Comparison of ENCODE assay signal across 12 mouse cellular contexts in the genomic region with DNA sequence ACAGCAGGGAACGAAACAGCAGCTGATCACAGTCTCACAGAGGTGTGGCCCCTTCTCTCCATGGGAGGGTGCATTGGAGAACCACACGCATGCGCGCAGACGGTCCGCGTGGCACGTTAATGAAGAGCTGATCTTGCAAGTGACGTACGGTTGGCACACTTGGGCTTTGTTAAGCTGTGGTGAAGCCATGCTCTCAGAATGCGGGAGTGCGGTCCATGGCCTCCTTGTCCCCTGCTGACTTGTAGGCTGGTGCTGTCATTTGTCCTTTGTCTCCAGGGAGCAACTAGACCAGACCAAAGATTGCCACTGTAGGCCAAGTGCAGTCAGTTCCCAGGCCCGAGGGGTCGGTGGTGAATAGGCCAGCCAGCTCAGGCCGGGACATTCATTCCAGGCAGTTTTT. TPM values are rescaled to one million over a fixed set of nuclear protein-coding genes. Genes with fewer than 3 reads are reported as not detected.
DNase-seq lines count a peak whose midpoint lies in the region; ATAC-seq and TF ChIP-seq lines count a peak whose summit lies in the region.
"Had no signal": no experiment of that assay in that cellular context is flagged by ENCODE, and none has a peak within 500 bp of the region (broad histone marks: within the 10 kb centered on the region; RNA-seq: fewer than 3 reads in every experiment).

No protein-coding gene starts in this region.

- H3K27ac ChIP-seq in kidney, embryonic 14.5 days (ENCODE audit: low read depth, low read length), result no peak overlapping the region
- no peak overlapping the region for H3K27ac ChIP-seq in hindbrain, postnatal 0 days

- no peaks in the 10 kb centered on the region for H3K4me1 ChIP-seq in kidney, embryonic 14.5 days (ENCODE audit: control insufficient read depth, insufficient read depth, low read length)
- H3K4me1 ChIP-seq in G1E (ENCODE audit: insufficient read depth, low read depth, low read length), result peaks cover 79% of the 10 kb centered on the region
- H3K4me1 ChIP-seq in hindbrain, postnatal 0 days (ENCODE audit: insufficient read depth, low read length), result no peaks in the 10 kb centered on the region

- no peak overlapping the region for H3K4me2 ChIP-seq in kidney, embryonic 14.5 days (replicated peaks; ENCODE audit: low read depth, low read length)
- H3K4me2 ChIP-seq in hindbrain, postnatal 0 days (ENCODE audit: low read depth, low read length), result no peak overlapping the region

- no peak overlapping the region for H3K4me3 ChIP-seq in kidney, embryonic 14.5 days (ENCODE audit: low read length)
- peak overlapping the region; percentile 24; the same call in 1 of the 2 replicates for H3K4me3 ChIP-seq in G1E (ENCODE audit: low read depth, low read length)
- no peak overlapping the region for H3K4me3 ChIP-seq in hindbrain, postnatal 0 days (ENCODE audit: low read length)

- H3K27me3 ChIP-seq in kidney, embryonic 14.5 days (ENCODE audit: control insufficient read depth, insufficient read depth, low read length), result no peaks in the 10 kb centered on the region
- no peaks in the 10 kb centered on the region for H3K27me3 ChIP-seq in G1E (ENCODE audit: insufficient read depth, low read length)
- H3K27me3 ChIP-seq in hindbrain, postnatal 0 days (ENCODE audit: insufficient read depth, low read length), result no peaks in the 10 kb centered on the region

- TF ChIP-seq CTCF in G1E (IDR thresholded peaks at IDR 0.05; ENCODE audit: low read depth, low read length), result no peak
- TF ChIP-seq CTCF in hindbrain, postnatal 0 days (IDR thresholded peaks at IDR 0.05; ENCODE audit: low read depth), result no peak

- WGBS in kidney, embryonic 14.5 days, result 90% methylated on average over 15 of the region's 15 CpGs
- 44% methylated on average over 15 of the region's 15 CpGs for WGBS in hindbrain, postnatal 0 days

- intact Hi-C loops in heart, postnatal 36 days (cut with DNase I), result no loop called here

- H3K9me3 ChIP-seq in kidney, embryonic 14.5 days (ENCODE audit: control insufficient read depth, low read length), result no peaks in the 10 kb centered on the region
- H3K9me3 ChIP-seq in G1E (replicated peaks), result peaks cover 2% of the 10 kb centered on the region; the same call in 1 of the 2 replicates
- H3K9me3 ChIP-seq in hindbrain, postnatal 0 days (ENCODE audit: low read length), result no peaks in the 10 kb centered on the region

- DNase-seq in kidney, postnatal 14 days, result peak; percentile 30
- no peak for DNase-seq in G1E (ENCODE audit: low spot score)
- DNase-seq in cerebellum, adult 11 months, result peak; percentile 6
- peak; percentile 73 for DNase-seq in hindbrain, postnatal 0 days (ENCODE audit: low spot score)
- no peak for DNase-seq in lung, postnatal 14 days
- no peak for DNase-seq in heart, postnatal 36 days
- DNase-seq: heart, postnatal 10 days; lung, adult 2 months; thymus, postnatal 25 days had no signal

- H3K9ac ChIP-seq in kidney, embryonic 14.5 days (ENCODE audit: low read depth, low read length), result no peak overlapping the region
- H3K9ac ChIP-seq in hindbrain, postnatal 0 days (replicated peaks; ENCODE audit: low read length), result no peak overlapping the region

- ATAC-seq in kidney, embryonic 14.5 days (ENCODE audit: low FRiP score, low TSS enrichment), result no peak
- ATAC-seq in G1E (ENCODE audit: extremely low read depth, insufficient number of reproducible peaks, low FRiP score, poor library complexity, severe bottlenecking), result no peak
- ATAC-seq in hindbrain, postnatal 0 days, result peak; percentile 93
- ATAC-seq in megakaryocyte progenitor cell, adult 5-6 weeks (replicated peaks; ENCODE audit: poor library complexity), result no peak
- ATAC-seq: CD4-positive, CD25-positive, alpha-beta regulatory T cell, adult 4 months had no signal

- no peaks in the 10 kb centered on the region for H3K36me3 ChIP-seq in kidney, embryonic 14.5 days (ENCODE audit: control insufficient read depth, insufficient read depth, low read length)
- no peaks in the 10 kb centered on the region for H3K36me3 ChIP-seq in G1E (replicated peaks)
- H3K36me3 ChIP-seq in hindbrain, postnatal 0 days (ENCODE audit: insufficient read depth, low read length), result no peaks in the 10 kb centered on the region

RNA-seq across cellular contexts. Expression of a gene that starts 34.7 kb away (rescaled TPM):
- polyA plus RNA-seq in kidney, embryonic 14.5 days (2014; fragmentation: Nextera tagmentation; extraction: Ambion mirVana), result 19.7 and 25.1 TPM in 2 replicates
- total RNA-seq in G1E (2014; fragmentation: Nextera tagmentation) (11.0 and 14.5 TPM in 2 replicates), G1E (2017) (3.8 TPM in 2 replicates)
- 2.7 and 3.5 TPM in 2 replicates for polyA plus RNA-seq in G1E (2012)
- 21.9 and 40.1 TPM in 2 replicates for total RNA-seq in hindbrain, postnatal 0 days (2014; rRNA removed)
- 5.0 and 5.1 TPM in 2 replicates for polyA plus RNA-seq in hindbrain, postnatal 0 days (2015; fragmentation: Nextera tagmentation; extraction: Ambion mirVana)
- total RNA-seq in megakaryocyte progenitor cell, adult 5-6 weeks (2015), result 58.7 and 65.3 TPM in 2 replicates
- 109 and 110 TPM in 2 replicates for total RNA-seq in megakaryocyte progenitor cell, adult 5-6 weeks (2017)
- total RNA-seq in heart, postnatal 36 days (2021), result 10 to 100 TPM; 36.9 to 37.9 TPM

Comparison
In these comparisons a context has a peak if more than half of its experiments do, and no peak if none do; other contexts are left out.
1. DNase-seq: peak in kidney, postnatal 14 days (single experiment), cerebellum, adult 11 months (single experiment) and hindbrain, postnatal 0 days (single experiment); none in G1E (single experiment), lung, postnatal 14 days (single experiment) and heart, postnatal 36 days (0 of 2).